Mouse (Mus musculus) thymus, adult 2 months (tissue): Measurements from ENCODE around the gene Spcs3. TPM values are rescaled to one million over a fixed set of nuclear protein-coding genes. Genes with fewer than 3 reads are reported as not detected.

Source experiments
- DNase-seq: peaks from one replicate; pipeline ENCODE4 v3.0.0; 2021
- H3K27ac ChIP-seq: fragments of 200-500 bp; 2 replicates; pipeline ENCODE4 v1.5.1; 2012; ENCODE audit warnings: low read length, control low read depth; ENCODE audit not compliant: control insufficient read depth, insufficient read depth
- H3K27me3 ChIP-seq: fragments of 200-500 bp; 2 replicates; pipeline ENCODE4 v1.6.1; 2012; ENCODE audit warnings: mild to moderate bottlenecking, low read length, moderate library complexity, mixed read lengths; ENCODE audit not compliant: control insufficient read depth, insufficient read depth
- H3K36me3 ChIP-seq: fragments of 200-500 bp; 2 replicates; pipeline ENCODE4 v1.6.1; 2012; ENCODE audit warnings: mild to moderate bottlenecking, low read length, moderate library complexity; ENCODE audit not compliant: control insufficient read depth, insufficient read depth
- H3K4me1 ChIP-seq: fragments of 200-500 bp; replicated peaks from 2 replicates; pipeline ENCODE4 v1.6.1; 2012; ENCODE audit warnings: low read length; ENCODE audit not compliant: control insufficient read depth, insufficient read depth
- H3K4me3 ChIP-seq: fragments of 200-500 bp; 2 replicates; pipeline ENCODE4 v1.5.1; 2012; ENCODE audit warnings: mild to moderate bottlenecking, low read length, control low read depth, moderate library complexity; ENCODE audit not compliant: control insufficient read depth, insufficient read depth
- CTCF ChIP-seq: fragments of 200-500 bp; IDR thresholded peaks from 2 replicates; pipeline ENCODE4 v1.5.1; 2012; ENCODE audit warnings: mild to moderate bottlenecking, control low read depth, low read length, moderate library complexity, borderline replicate concordance; ENCODE audit not compliant: control insufficient read depth, poor library complexity, insufficient read depth; ENCODE audit errors: extremely low read depth
- POLR2A ChIP-seq: fragments of 200-500 bp; IDR thresholded peaks from 2 replicates; pipeline ENCODE4 v1.6.1; 2012; ENCODE audit warnings: mild to moderate bottlenecking, low read length, control low read depth, moderate library complexity; ENCODE audit not compliant: control insufficient read depth, poor library complexity, insufficient read depth; ENCODE audit errors: extremely low read depth
- WGBS: fragments of 180-500 bp; shearing (Covaris S2); methylation state at CpG from one replicate; pipeline ENCODE4 v1.1.7; 2018; 5-methylcytosine and 5-hydroxymethylcytosine counted together
- polyA plus RNA-seq: library from polyadenylated mRNA; depleted of rRNA; stranded (reverse); fragments of >200 nt; gene quantifications from 2 replicates; pipeline ENCODE4 v1.2.3, GENCODE M21; 2012; rRNA removed

Gene Spcs3
- polyA plus RNA-seq, 1 experiment: 14.3 TPM

DNA sequence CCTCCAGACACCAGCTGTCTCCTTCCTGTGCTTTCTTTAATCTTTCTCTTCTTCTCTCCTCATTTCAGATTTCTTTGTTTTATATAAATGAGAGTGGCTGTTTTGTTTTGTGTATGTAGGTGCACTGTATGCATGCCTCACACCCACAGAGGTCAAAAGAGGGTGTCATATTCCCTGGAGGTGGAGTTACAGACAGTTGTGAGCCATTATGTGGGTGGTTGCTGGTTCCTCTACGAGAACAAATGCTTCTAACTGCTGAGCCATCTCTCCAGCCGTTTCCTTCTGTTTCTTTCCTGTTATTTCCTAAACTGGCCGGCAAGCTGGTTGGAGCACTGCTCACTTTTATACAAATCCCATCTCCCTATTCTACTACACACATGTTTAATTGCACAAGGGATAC, 35.9 kb downstream of the Spcs3 start:
- TF ChIP-seq CTCF: no peak
- TF ChIP-seq POLR2A: no peak
- Histone ChIP-seq H3K27ac (no peak overlapping the region), H3K36me3 (no peaks in the 10 kb centered on the region), H3K27me3 (no peaks in the 10 kb centered on the region), H3K4me1 (no peaks in the 10 kb centered on the region), H3K4me3 (no peak overlapping the region)
- no peak for DNase-seq
- 77% methylated on average over 3 of the region's 3 CpGs for WGBS

- no peaks in the 10 kb centered on the region for H3K36me3 ChIP-seq
- 14% methylated on average over 6 of the region's 6 CpGs for WGBS
- TF ChIP-seq CTCF (no peak), POLR2A (no peak)
- H3K27me3 ChIP-seq: no peaks in the 10 kb centered on the region
- DNase-seq: peak; percentile 27
- H3K27ac ChIP-seq: no peak overlapping the region
- no peaks in the 10 kb centered on the region for H3K4me1 ChIP-seq
- H3K4me3 ChIP-seq: no peak overlapping the region
Observed at GRCm38 (mm10) chr8:54493110-54493509, 36.7 kb downstream of the Spcs3 start.

DNA sequence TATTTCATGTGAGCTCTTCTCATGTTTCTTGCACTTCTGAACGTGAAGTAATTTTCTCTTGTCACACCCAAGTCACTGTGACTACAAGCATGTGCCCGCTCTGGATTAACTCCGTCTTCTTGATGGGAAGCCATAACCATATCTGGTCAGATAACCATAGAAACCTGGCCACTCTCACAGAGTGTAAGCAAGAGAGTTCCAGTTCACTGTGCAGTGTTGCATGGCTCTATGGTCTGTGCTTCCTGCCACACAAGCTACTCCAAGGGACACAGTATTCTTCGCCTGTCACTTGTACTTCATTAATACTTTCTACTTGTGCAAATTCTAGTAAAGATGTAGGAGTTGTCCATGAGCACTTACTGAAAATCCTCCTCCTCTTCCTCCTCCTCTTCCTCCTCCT, 37.9 kb downstream of the Spcs3 start:
- no peaks in the 10 kb centered on the region for H3K27me3 ChIP-seq
- 91% methylated on average over 4 of the region's 4 CpGs for WGBS
- TF ChIP-seq CTCF (no peak), POLR2A (no peak)
- no peak overlapping the region for H3K4me3 ChIP-seq
- no peaks in the 10 kb centered on the region for H3K36me3 ChIP-seq
- no peak for DNase-seq
- no peaks in the 10 kb centered on the region for H3K4me1 ChIP-seq
- no peak overlapping the region for H3K27ac ChIP-seq

- Histone ChIP-seq H3K27ac (no peak overlapping the region), H3K27me3 (no peaks in the 10 kb centered on the region), H3K4me1 (no peaks in the 10 kb centered on the region), H3K4me3 (no peak overlapping the region), H3K36me3 (no peaks in the 10 kb centered on the region)
- no peak for DNase-seq
- 24% methylated on average over 6 of the region's 6 CpGs for WGBS
- TF ChIP-seq CTCF (no peak), POLR2A (no peak)
Observed at GRCm38 (mm10) chr8:54491057-54491690, 38.6 kb downstream of the Spcs3 start.

GRCm38 (mm10) chr8:54488437-54488836, 41.4 kb downstream of the Spcs3 start:
- 94% methylated on average over 4 of the region's 4 CpGs for whole genome bisulfite sequencing
- no peaks in the 10 kb centered on the region for H3K36me3 ChIP-seq
- no peak overlapping the region for H3K4me3 ChIP-seq
- no peak for TF ChIP-seq POLR2A
- TF ChIP-seq CTCF: no peak
- no peaks in the 10 kb centered on the region for H3K4me1 ChIP-seq
- no peak overlapping the region for H3K27ac ChIP-seq
- DNase-seq: no peak
- no peaks in the 10 kb centered on the region for H3K27me3 ChIP-seq

GRCm38 (mm10) chr8:54486555-54487273, 43.1 kb downstream of the Spcs3 start:
- 22% methylated on average over 19 of the region's 19 CpGs for WGBS
- H3K4me3 ChIP-seq: no peak overlapping the region

More at GRCm38 (mm10) chr8:54486555-54487273, 43.1 kb downstream of the Spcs3 start:
- H3K4me1 ChIP-seq: no peaks in the 10 kb centered on the region
- H3K36me3 ChIP-seq: no peaks in the 10 kb centered on the region
- DNase-seq: no peak
- TF ChIP-seq CTCF (no peak), POLR2A (no peak)
- no peak overlapping the region for H3K27ac ChIP-seq
- H3K27me3 ChIP-seq: no peaks in the 10 kb centered on the region

Other genes with a start within 250 kb of the Spcs3 start
- gene Asb5, start 418 bp downstream of the Spcs3 start, polyA plus RNA-seq: 1.8 and 2.1 TPM in 2 replicates
- not detected in 2 replicates for gene Spata4, start 70.8 kb upstream of the Spcs3 start, polyA plus RNA-seq